Mouse (Mus musculus) left cerebral cortex, adult 2 months (tissue): ENCODE measurements at regions not wholly inside any gene's neighbourhood (a gene's known extent, or its start where the extent isn't known, plus 50 kb on each side); places are given as distances from the start of the nearest gene placed in this dataset.

Experiments used
- DNase-seq, 2 experiments: peaks; one replicate each; pipeline ENCODE4 v3.0.0; 2021 to 2022; ENCODE audit warnings: low spot score in 2 of 2, mixed read lengths in 1 of 2; ENCODE audit errors: extremely low spot score in 1 of 2
- H3K27ac ChIP-seq: fragments of 200-600 bp; 2 replicates; pipeline ENCODE4 v1.8.1; 2022
- H3K4me3 ChIP-seq: fragments of 200-600 bp; 2 replicates; pipeline ENCODE4 v1.8.1; 2022
- CTCF ChIP-seq: fragments of 200-600 bp; IDR thresholded peaks from 2 replicates; pipeline ENCODE4 v1.8.1; 2022; ENCODE audit warnings: antibody characterized with exemption, mild to moderate bottlenecking, moderate library complexity
- intact Hi-C: fragments of 180-260 bp; cut with DNase I; formaldehyde crosslinking; loops from one replicate; pipeline ENCODE4 v1.15.1; 2025

GRCm38 (mm10) chr11:20466591-20466990 is 76.5 kb upstream of the Sertad2 start:
- Histone ChIP-seq H3K4me3 (no peak overlapping the region), H3K27ac (no peak overlapping the region)
- DNase-seq, result no peak
- intact Hi-C loops, result no loop called here
- no peak for TF ChIP-seq CTCF

GRCm38 (mm10) chr11:20468319-20469018 is 74.6 kb upstream of the Sertad2 start:
- intact Hi-C loops, result no loop called here
- H3K27ac ChIP-seq, result no peak overlapping the region
- DNase-seq, result no peak
- no peak for TF ChIP-seq CTCF
- no peak overlapping the region for H3K4me3 ChIP-seq

- DNase-seq, result no peak
- intact Hi-C loops, result no loop called here
- no peak for TF ChIP-seq CTCF
- Histone ChIP-seq H3K4me3 (no peak overlapping the region), H3K27ac (no peak overlapping the region)
Observed at GRCm38 (mm10) chr11:20469368-20469767, 73.7 kb upstream of the Sertad2 start.

- TF ChIP-seq CTCF, result no peak
- Histone ChIP-seq H3K4me3 (no peak overlapping the region), H3K27ac (no peak overlapping the region)
- no peak for DNase-seq
- intact Hi-C loops, result no loop called here
Observed at GRCm38 (mm10) chr11:20470396-20470795, 72.7 kb upstream of the Sertad2 start.

GRCm38 (mm10) chr11:20472336-20472735 is 70.7 kb upstream of the Sertad2 start:
- no peak for DNase-seq
- no peak for TF ChIP-seq CTCF
- intact Hi-C loops, result no loop called here

GRCm38 (mm10) chr11:20475629-20476028 is 67.4 kb upstream of the Sertad2 start:
- Histone ChIP-seq H3K27ac (no peak overlapping the region), H3K4me3 (no peak overlapping the region)
- DNase-seq, result no peak
- intact Hi-C loops, result no loop called here
- no peak for TF ChIP-seq CTCF

More at GRCm38 (mm10) chr11:20472336-20472735, 70.7 kb upstream of the Sertad2 start:
- Histone ChIP-seq H3K27ac (no peak overlapping the region), H3K4me3 (no peak overlapping the region)

GRCm38 (mm10) chr11:20476494-20476893 is 66.6 kb upstream of the Sertad2 start:
- intact Hi-C loops, result no loop called here
- TF ChIP-seq CTCF, result no peak
- no peak for DNase-seq
- Histone ChIP-seq H3K27ac (no peak overlapping the region), H3K4me3 (no peak overlapping the region)

- Histone ChIP-seq H3K27ac (no peak overlapping the region; the same call in 1 of the 2 replicates), H3K4me3 (peak overlapping the region; percentile 14; the same call in 1 of the 2 replicates)
- peak; percentile 46 for TF ChIP-seq CTCF
- intact Hi-C loops, result no loop called here
- DNase-seq, result peak; percentile 21 to 28
Observed at GRCm38 (mm10) chr11:20477183-20478037, 65.6 kb upstream of the Sertad2 start.

- no peak for DNase-seq
- Histone ChIP-seq H3K27ac (no peak overlapping the region), H3K4me3 (no peak overlapping the region)
- intact Hi-C loops, result no loop called here
- no peak for TF ChIP-seq CTCF
Observed at GRCm38 (mm10) chr11:20480632-20481031, 62.4 kb upstream of the Sertad2 start.

GRCm38 (mm10) chr11:20485371-20485770 is 57.7 kb upstream of the Sertad2 start:
- intact Hi-C loops, result no loop called here
- no peak for TF ChIP-seq CTCF
- H3K27ac ChIP-seq, result no peak overlapping the region
- no peak overlapping the region for H3K4me3 ChIP-seq
- no peak for DNase-seq
